Mouse (Mus musculus) heart, embryonic 13.5 days (tissue): ENCODE results near the gene Rasgef1c. TPM values are rescaled to one million over a fixed set of nuclear protein-coding genes. Genes with fewer than 3 reads are reported as not detected.

ENCODE experiments used
- ATAC-seq: fragments of 200-750 bp; cut with Nextera tagmentation; 2 replicates; pipeline ENCODE4 v1.8.0; 2017; ENCODE audit warnings: moderate TSS enrichment; ENCODE audit not compliant: insufficient number of reproducible peaks, low FRiP score, low TSS enrichment; ENCODE audit errors: extremely low read depth
- H3K27ac ChIP-seq: fragments of 300-500 bp; sonication (generic); replicated peaks from 2 replicates; pipeline ENCODE4 v1.5.1; 2015; ENCODE audit warnings: moderate library complexity, mild to moderate bottlenecking, inconsistent platforms
- H3K27me3 ChIP-seq: fragments of 300-500 bp; sonication (generic); replicated peaks from 2 replicates; pipeline ENCODE4 v1.6.1; 2015; ENCODE audit warnings: mild to moderate bottlenecking, inconsistent platforms
- H3K36me3 ChIP-seq: fragments of 300-500 bp; sonication (generic); 2 replicates; pipeline ENCODE4 v1.6.1; 2015; ENCODE audit warnings: mild to moderate bottlenecking, inconsistent platforms
- H3K4me1 ChIP-seq: fragments of 300-500 bp; sonication (generic); 2 replicates; pipeline ENCODE4 v1.6.1; 2015; ENCODE audit warnings: inconsistent platforms
- H3K4me2 ChIP-seq: fragments of 300-500 bp; sonication (generic); 2 replicates; pipeline ENCODE4 v1.6.1; 2015; ENCODE audit warnings: inconsistent platforms, mild to moderate bottlenecking, moderate library complexity
- H3K4me3 ChIP-seq: fragments of 300-500 bp; sonication (generic); 2 replicates; pipeline ENCODE4 v1.5.1; 2015; ENCODE audit warnings: moderate library complexity, mild to moderate bottlenecking, inconsistent platforms
- H3K9ac ChIP-seq: fragments of 300-500 bp; sonication (generic); 2 replicates; pipeline ENCODE4 v1.6.1; 2015; ENCODE audit warnings: inconsistent platforms, mild to moderate bottlenecking, moderate library complexity
- H3K9me3 ChIP-seq: fragments of 300-500 bp; sonication (generic); 2 replicates; pipeline ENCODE4 v1.6.1; 2016; ENCODE audit warnings: inconsistent platforms
- WGBS: fragments of 180-500 bp; shearing (Covaris S2); methylation state at CpG from one replicate; pipeline ENCODE4 v1.1.7; 2015; ENCODE audit warnings: mixed read lengths; 5-methylcytosine and 5-hydroxymethylcytosine counted together
- polyA plus RNA-seq: library from polyadenylated mRNA; unstranded; fragments of >200 nt; fragmentation: Nextera tagmentation; extraction: Ambion mirVana; gene quantifications from 2 replicates; pipeline ENCODE4 v1.2.1, GENCODE M21; 2015

The Rasgef1c gene
- polyA plus RNA-seq, 1 experiment from 2014 or later, result not detected

GRCm38 (mm10) chr11:49927169-49927568, 25.5 kb downstream of the Rasgef1c start:
- H3K9ac ChIP-seq, result no peak overlapping the region
- H3K27ac ChIP-seq, result no peak overlapping the region
- H3K9me3 ChIP-seq, result no peaks in the 10 kb centered on the region
- no peak for ATAC-seq
- 28% methylated on average over 4 of the region's 4 CpGs for WGBS
- H3K4me2 ChIP-seq, result no peak overlapping the region
- H3K36me3 ChIP-seq, result no peaks in the 10 kb centered on the region
- peaks cover 15% of the 10 kb centered on the region for H3K4me1 ChIP-seq
- H3K4me3 ChIP-seq, result no peak overlapping the region
- H3K27me3 ChIP-seq, result peaks cover 61% of the 10 kb centered on the region

DNA sequence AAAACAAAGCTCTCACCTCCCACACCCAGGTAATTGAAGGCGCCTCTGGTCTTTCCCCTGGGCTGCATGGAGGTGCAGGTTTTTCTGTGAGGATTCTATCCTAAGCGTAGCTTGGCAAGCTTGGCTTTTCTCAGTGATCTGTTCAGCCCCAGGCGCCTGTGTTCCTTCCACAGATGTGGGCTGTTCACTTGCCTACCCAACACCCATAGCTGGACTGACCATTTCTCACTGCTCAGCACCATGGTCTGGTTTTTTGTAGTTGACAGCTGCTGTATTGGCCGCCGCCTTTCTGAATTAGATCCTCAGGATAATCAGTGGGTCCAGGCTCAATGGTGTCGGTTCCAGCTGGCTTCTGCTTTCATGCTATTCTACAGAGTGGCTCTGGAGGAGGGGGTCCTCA, 26.0 kb downstream of the Rasgef1c start:
- WGBS, result 69% methylated on average over 6 of the region's 6 CpGs
- H3K4me2 ChIP-seq, result no peak overlapping the region
- H3K4me1 ChIP-seq, result peaks cover 18% of the 10 kb centered on the region
- no peak for ATAC-seq
- H3K9ac ChIP-seq, result no peak overlapping the region
- peaks cover 62% of the 10 kb centered on the region for H3K27me3 ChIP-seq
- no peaks in the 10 kb centered on the region for H3K36me3 ChIP-seq
- H3K9me3 ChIP-seq, result no peaks in the 10 kb centered on the region
- no peak overlapping the region for H3K27ac ChIP-seq
- no peak overlapping the region for H3K4me3 ChIP-seq

DNA sequence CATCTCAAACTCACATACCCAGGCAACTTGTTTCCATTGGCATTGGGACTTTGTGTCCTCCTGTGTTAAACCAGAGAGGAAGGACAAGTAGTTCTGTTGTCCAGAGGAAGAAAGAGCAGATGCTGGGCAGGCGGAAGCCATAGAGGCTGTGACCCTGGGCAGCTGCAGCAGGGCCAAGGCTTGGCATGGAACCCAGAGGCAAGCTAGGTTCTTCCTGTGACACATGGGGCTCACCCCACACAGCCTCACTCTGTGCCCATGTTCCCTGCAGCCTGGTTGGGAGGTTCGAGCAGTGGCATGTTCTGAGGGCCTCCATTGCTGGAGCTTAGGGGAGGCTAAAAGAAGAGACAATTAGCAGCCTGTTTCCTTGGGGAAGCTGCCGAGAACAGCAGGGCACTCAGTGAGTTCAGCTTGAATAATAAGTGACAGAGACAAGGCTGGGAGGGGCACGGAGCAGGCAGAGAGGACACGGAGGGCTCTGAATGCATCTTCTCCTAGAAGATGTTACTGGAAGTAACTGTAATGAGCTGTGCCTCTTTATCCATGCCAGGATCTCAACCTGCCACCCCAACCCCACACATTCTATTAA, 29.5 kb downstream of the Rasgef1c start:
- H3K27me3 ChIP-seq, result peaks cover 72% of the 10 kb centered on the region
- H3K4me2 ChIP-seq, result no peak overlapping the region
- H3K27ac ChIP-seq, result no peak overlapping the region
- no peak for ATAC-seq
- WGBS, result 45% methylated on average over 5 of the region's 5 CpGs
- H3K4me1 ChIP-seq, result peaks cover 18% of the 10 kb centered on the region
- H3K36me3 ChIP-seq, result no peaks in the 10 kb centered on the region
- no peaks in the 10 kb centered on the region for H3K9me3 ChIP-seq
- H3K4me3 ChIP-seq, result no peak overlapping the region
- no peak overlapping the region for H3K9ac ChIP-seq

DNA sequence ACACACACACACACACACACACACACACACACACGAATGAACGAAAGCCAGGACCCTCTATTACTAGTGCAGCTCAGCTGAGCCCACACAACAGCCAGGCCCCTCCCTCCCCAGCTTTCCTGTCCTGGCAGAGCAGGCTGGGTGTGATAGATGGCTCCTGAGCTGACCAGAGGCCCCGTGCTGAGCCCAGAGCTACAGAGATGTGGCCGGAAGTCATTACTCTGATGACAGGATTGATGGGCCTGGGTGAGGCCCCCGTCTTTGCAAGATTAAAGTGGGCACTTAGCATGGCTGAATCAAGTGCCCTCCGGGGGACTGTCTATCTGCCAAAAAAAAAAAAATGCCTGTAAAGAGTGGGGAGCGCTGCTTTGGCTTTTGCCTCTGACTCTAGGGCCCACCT, 30.2 kb downstream of the Rasgef1c start:
- WGBS, result 7% methylated on average over 7 of the region's 7 CpGs
- H3K4me3 ChIP-seq, result no peak overlapping the region
- no peaks in the 10 kb centered on the region for H3K36me3 ChIP-seq
- peaks cover 65% of the 10 kb centered on the region for H3K27me3 ChIP-seq
- H3K4me1 ChIP-seq, result peaks cover 18% of the 10 kb centered on the region
- no peaks in the 10 kb centered on the region for H3K9me3 ChIP-seq
- H3K27ac ChIP-seq, result no peak overlapping the region
- no peak overlapping the region for H3K9ac ChIP-seq
- no peak for ATAC-seq
- 0 out of 2 replicates have a peak overlapping the region, but pooled peaks have one; percentile 2 for H3K4me2 ChIP-seq

GRCm38 (mm10) chr11:49933811-49934210, 32.2 kb downstream of the Rasgef1c start:
- H3K4me3 ChIP-seq, result no peak overlapping the region
- WGBS, result 81% methylated on average over 1 of the region's 1 CpGs
- H3K4me1 ChIP-seq, result peaks cover 15% of the 10 kb centered on the region
- H3K9ac ChIP-seq, result no peak overlapping the region
- no peak overlapping the region for H3K4me2 ChIP-seq
- H3K36me3 ChIP-seq, result no peaks in the 10 kb centered on the region
- H3K9me3 ChIP-seq, result no peaks in the 10 kb centered on the region
- H3K27me3 ChIP-seq, result peaks cover 61% of the 10 kb centered on the region
- H3K27ac ChIP-seq, result no peak overlapping the region
- no peak for ATAC-seq

- no peaks in the 10 kb centered on the region for H3K36me3 ChIP-seq
- H3K4me1 ChIP-seq, result peaks cover 15% of the 10 kb centered on the region
- H3K27ac ChIP-seq, result peak overlapping the region; percentile 10; the same call in 1 of the 2 replicates
- H3K9ac ChIP-seq, result no peak overlapping the region
- ATAC-seq, result no peak
- 60% methylated on average over 10 of the region's 10 CpGs for WGBS
- H3K4me3 ChIP-seq, result no peak overlapping the region
- no peak overlapping the region for H3K4me2 ChIP-seq
- H3K27me3 ChIP-seq, result peaks cover 59% of the 10 kb centered on the region
- H3K9me3 ChIP-seq, result no peaks in the 10 kb centered on the region
Measured at GRCm38 (mm10) chr11:49934322-49934721, 32.7 kb downstream of the Rasgef1c start.

GRCm38 (mm10) chr11:49936458-49936857, 34.8 kb downstream of the Rasgef1c start:
- Histone ChIP-seq H3K27me3 (peaks cover 47% of the 10 kb centered on the region), H3K4me1 (peaks cover 10% of the 10 kb centered on the region), H3K4me3 (no peak overlapping the region), H3K27ac (no peak overlapping the region), H3K9me3 (no peaks in the 10 kb centered on the region), H3K4me2 (no peak overlapping the region), H3K36me3 (no peaks in the 10 kb centered on the region), H3K9ac (no peak overlapping the region)
- 51% methylated on average over 9 of the region's 9 CpGs for WGBS
- ATAC-seq, result no peak

DNA sequence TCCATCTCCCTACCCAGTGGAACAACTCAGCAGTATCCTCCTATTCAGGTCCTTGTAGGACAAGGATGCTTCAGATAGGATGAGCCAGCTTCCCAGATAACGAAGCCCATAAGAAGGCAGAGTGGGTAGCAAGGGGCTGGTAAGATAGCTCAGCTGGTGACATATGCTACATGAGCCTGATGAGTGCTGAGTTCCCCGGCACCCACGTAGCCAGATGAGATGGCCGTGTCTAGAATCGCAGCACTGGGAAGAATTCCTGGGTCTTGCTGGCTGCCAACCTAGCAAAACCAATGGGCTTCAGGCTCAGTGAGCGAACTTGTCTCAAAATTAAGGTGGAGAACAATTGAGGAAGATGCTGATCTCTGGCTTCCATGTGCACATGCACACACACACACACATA, 36.1 kb downstream of the Rasgef1c start:
- H3K36me3 ChIP-seq, result no peaks in the 10 kb centered on the region
- no peak for ATAC-seq
- no peak overlapping the region for H3K27ac ChIP-seq
- no peak overlapping the region for H3K4me3 ChIP-seq
- no peak overlapping the region for H3K9ac ChIP-seq
- no peak overlapping the region for H3K4me2 ChIP-seq
- peaks cover 2% of the 10 kb centered on the region; the same call in 1 of the 2 replicates for H3K4me1 ChIP-seq
- WGBS, result 79% methylated on average over 6 of the region's 6 CpGs
- peaks cover 42% of the 10 kb centered on the region for H3K27me3 ChIP-seq
- no peaks in the 10 kb centered on the region for H3K9me3 ChIP-seq

GRCm38 (mm10) chr11:49938258-49939164, 36.9 kb downstream of the Rasgef1c start:
- peaks cover 5% of the 10 kb centered on the region; the same call in 1 of the 2 replicates for H3K4me1 ChIP-seq
- ATAC-seq, result no peak
- peaks cover 39% of the 10 kb centered on the region for H3K27me3 ChIP-seq
- no peaks in the 10 kb centered on the region for H3K36me3 ChIP-seq
- H3K9ac ChIP-seq, result no peak overlapping the region
- H3K4me3 ChIP-seq, result no peak overlapping the region
- H3K9me3 ChIP-seq, result no peaks in the 10 kb centered on the region
- H3K27ac ChIP-seq, result no peak overlapping the region
- WGBS, result 68% methylated on average over 4 of the region's 4 CpGs
- no peak overlapping the region for H3K4me2 ChIP-seq

DNA sequence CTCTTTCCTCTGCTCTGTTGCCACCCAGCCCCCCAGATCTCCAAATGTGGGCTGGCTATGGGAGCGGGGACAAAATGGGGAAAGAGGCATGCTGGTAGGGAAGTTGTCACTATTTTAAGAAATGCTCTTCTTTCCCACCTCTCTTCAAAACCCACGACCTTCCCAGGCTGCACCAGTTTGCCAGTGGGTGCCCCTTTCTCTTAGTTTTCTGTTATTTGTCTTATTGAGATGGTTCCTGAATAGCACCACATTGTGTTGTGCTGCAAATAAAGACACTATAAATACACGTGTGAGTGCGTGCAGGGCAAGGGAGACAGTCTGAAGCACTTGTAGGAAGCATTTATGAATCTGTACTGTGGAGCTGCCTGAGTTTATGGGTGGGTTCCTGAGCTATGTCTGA, 41.2 kb downstream of the Rasgef1c start:
- ATAC-seq, result no peak
- no peak overlapping the region for H3K9ac ChIP-seq
- WGBS, result 46% methylated on average over 4 of the region's 4 CpGs
- no peak overlapping the region for H3K4me2 ChIP-seq
- H3K27me3 ChIP-seq, result peaks cover 15% of the 10 kb centered on the region
- no peak overlapping the region for H3K27ac ChIP-seq
- no peaks in the 10 kb centered on the region for H3K9me3 ChIP-seq
- peaks cover 5% of the 10 kb centered on the region; the same call in 1 of the 2 replicates for H3K4me1 ChIP-seq
- no peak overlapping the region for H3K4me3 ChIP-seq
- H3K36me3 ChIP-seq, result no peaks in the 10 kb centered on the region

- 83% methylated on average over 5 of the region's 5 CpGs for WGBS
- H3K27ac ChIP-seq, result no peak overlapping the region
- no peak for ATAC-seq
- H3K36me3 ChIP-seq, result no peaks in the 10 kb centered on the region
- peaks cover 5% of the 10 kb centered on the region; the same call in 1 of the 2 replicates for H3K4me1 ChIP-seq
- no peak overlapping the region for H3K4me2 ChIP-seq
- H3K9ac ChIP-seq, result no peak overlapping the region
- no peaks in the 10 kb centered on the region for H3K9me3 ChIP-seq
- H3K27me3 ChIP-seq, result peaks cover 8% of the 10 kb centered on the region; the same call in 1 of the 2 replicates
- no peak overlapping the region for H3K4me3 ChIP-seq
Measured at GRCm38 (mm10) chr11:49943901-49944300, 42.3 kb downstream of the Rasgef1c start.
